Mouse (Mus musculus): Measurements from ENCODE around the gene Ankrd55. TPM values are rescaled to one million over a fixed set of nuclear protein-coding genes. Genes with fewer than 3 reads are reported as not detected.

The Ankrd55 gene
- polyA plus RNA-seq, 1 experiment from 2014 or later: 0.07 TPM

- no peaks in the 10 kb centered on the region for H3K27me3 ChIP-seq (replicated peaks)
- H3K9ac ChIP-seq: no peak overlapping the region
- no peak for ATAC-seq (ENCODE audit: extremely low read depth, insufficient number of reproducible peaks, low FRiP score, low TSS enrichment)
- H3K4me1 ChIP-seq: peaks cover 34% of the 10 kb centered on the region
- no peaks in the 10 kb centered on the region for H3K36me3 ChIP-seq
- no peak overlapping the region for H3K4me3 ChIP-seq
- no peaks in the 10 kb centered on the region for H3K9me3 ChIP-seq
- WGBS: 61% methylated on average over 5 of the region's 5 CpGs
- H3K27ac ChIP-seq (replicated peaks): peak overlapping the region; percentile 78
- H3K4me2 ChIP-seq: no peak overlapping the region
Observed at GRCm38 (mm10) chr13:112326977-112327376, 38.7 kb downstream of the Ankrd55 start.

- no peak for ATAC-seq (ENCODE audit: extremely low read depth, insufficient number of reproducible peaks, low FRiP score, low TSS enrichment)
- WGBS: 34% methylated on average over 4 of the region's 4 CpGs
- H3K9ac ChIP-seq: no peak overlapping the region
Observed at GRCm38 (mm10) chr13:112327511-112327910, 39.3 kb downstream of the Ankrd55 start.

GRCm38 (mm10) chr13:112330257-112330656 lies 42.0 kb downstream of the Ankrd55 start:
- H3K27ac ChIP-seq (replicated peaks): no peak overlapping the region
- H3K27me3 ChIP-seq (replicated peaks): no peaks in the 10 kb centered on the region
- ATAC-seq (ENCODE audit: extremely low read depth, insufficient number of reproducible peaks, low FRiP score, low TSS enrichment): no peak
- H3K4me1 ChIP-seq: peaks cover 51% of the 10 kb centered on the region
- no peak overlapping the region for H3K9ac ChIP-seq
- H3K9me3 ChIP-seq: no peaks in the 10 kb centered on the region
- WGBS: 87% methylated on average over 6 of the region's 6 CpGs
- no peak overlapping the region for H3K4me2 ChIP-seq
- no peaks in the 10 kb centered on the region for H3K36me3 ChIP-seq
- H3K4me3 ChIP-seq: no peak overlapping the region

More at GRCm38 (mm10) chr13:112327511-112327910, 39.3 kb downstream of the Ankrd55 start:
- H3K9me3 ChIP-seq: no peaks in the 10 kb centered on the region
- peak overlapping the region; percentile 78 for H3K27ac ChIP-seq (replicated peaks)
- no peak overlapping the region for H3K4me3 ChIP-seq
- no peaks in the 10 kb centered on the region for H3K36me3 ChIP-seq
- peaks cover 35% of the 10 kb centered on the region for H3K4me1 ChIP-seq
- H3K27me3 ChIP-seq (replicated peaks): no peaks in the 10 kb centered on the region
- H3K4me2 ChIP-seq: no peak overlapping the region

- Histone ChIP-seq H3K27me3 (replicated peaks) (no peaks in the 10 kb centered on the region), H3K27ac (replicated peaks) (peak overlapping the region; percentile 65), H3K4me1 (peaks cover 55% of the 10 kb centered on the region), H3K36me3 (no peaks in the 10 kb centered on the region), H3K4me3 (no peak overlapping the region), H3K9me3 (no peaks in the 10 kb centered on the region), H3K4me2 (peak overlapping the region; percentile 20; the same call in 1 of the 2 replicates), H3K9ac (no peak overlapping the region)
- 47% methylated on average over 8 of the region's 8 CpGs for WGBS
- no peak for ATAC-seq (ENCODE audit: extremely low read depth, insufficient number of reproducible peaks, low FRiP score, low TSS enrichment)
Observed at GRCm38 (mm10) chr13:112330919-112331681, 42.8 kb downstream of the Ankrd55 start.

GRCm38 (mm10) chr13:112331682-112332061 lies 43.4 kb downstream of the Ankrd55 start:
- no peak for ATAC-seq (ENCODE audit: extremely low read depth, insufficient number of reproducible peaks, low FRiP score, low TSS enrichment)
- peaks cover 51% of the 10 kb centered on the region for H3K4me1 ChIP-seq
- H3K4me3 ChIP-seq: no peak overlapping the region
- no peaks in the 10 kb centered on the region for H3K9me3 ChIP-seq
- H3K4me2 ChIP-seq: peak overlapping the region; percentile 20; the same call in 1 of the 2 replicates
- 55% methylated on average over 1 of the region's 1 CpGs for WGBS
- no peaks in the 10 kb centered on the region for H3K27me3 ChIP-seq (replicated peaks)
- peak overlapping the region; percentile 65 for H3K27ac ChIP-seq (replicated peaks)
- no peaks in the 10 kb centered on the region for H3K36me3 ChIP-seq
- H3K9ac ChIP-seq: no peak overlapping the region

GRCm38 (mm10) chr13:112335531-112335930 lies 47.3 kb downstream of the Ankrd55 start:
- no peak for ATAC-seq (ENCODE audit: extremely low read depth, insufficient number of reproducible peaks, low FRiP score, low TSS enrichment)
- H3K27me3 ChIP-seq (replicated peaks): no peaks in the 10 kb centered on the region
- WGBS: 52% methylated on average over 3 of the region's 3 CpGs

GRCm38 (mm10) chr13:112337146-112337545 lies 48.9 kb downstream of the Ankrd55 start:
- no peak overlapping the region for H3K9ac ChIP-seq

More at GRCm38 (mm10) chr13:112335531-112335930, 47.3 kb downstream of the Ankrd55 start:
- Histone ChIP-seq H3K27ac (replicated peaks) (peak overlapping the region; percentile 16; the same call in 1 of the 2 replicates), H3K36me3 (no peaks in the 10 kb centered on the region), H3K4me1 (peaks cover 35% of the 10 kb centered on the region), H3K4me3 (no peak overlapping the region), H3K9me3 (no peaks in the 10 kb centered on the region), H3K9ac (no peak overlapping the region), H3K4me2 (no peak overlapping the region)

GRCm38 (mm10) chr13:112340205-112340604 lies 52.0 kb downstream of the Ankrd55 start:
- no peak overlapping the region for H3K9ac ChIP-seq
- ATAC-seq (ENCODE audit: extremely low read depth, insufficient number of reproducible peaks, low FRiP score, low TSS enrichment): no peak
- 67% methylated on average over 8 of the region's 8 CpGs for WGBS
- H3K4me2 ChIP-seq: no peak overlapping the region
- no peaks in the 10 kb centered on the region for H3K36me3 ChIP-seq
- H3K27me3 ChIP-seq (replicated peaks): no peaks in the 10 kb centered on the region
- H3K9me3 ChIP-seq: no peaks in the 10 kb centered on the region
- peaks cover 21% of the 10 kb centered on the region for H3K4me1 ChIP-seq
- no peak overlapping the region for H3K4me3 ChIP-seq
- H3K27ac ChIP-seq (replicated peaks): peak overlapping the region; percentile 49; the same call in 1 of the 2 replicates

More at GRCm38 (mm10) chr13:112337146-112337545, 48.9 kb downstream of the Ankrd55 start:
- H3K9me3 ChIP-seq: no peaks in the 10 kb centered on the region
- no peak overlapping the region for H3K27ac ChIP-seq (replicated peaks)
- H3K36me3 ChIP-seq: no peaks in the 10 kb centered on the region
- peaks cover 20% of the 10 kb centered on the region for H3K4me1 ChIP-seq
- no peaks in the 10 kb centered on the region for H3K27me3 ChIP-seq (replicated peaks)
- H3K4me2 ChIP-seq: no peak overlapping the region
- no peak overlapping the region for H3K4me3 ChIP-seq
- WGBS: 88% methylated on average over 9 of the region's 9 CpGs
- no peak for ATAC-seq (ENCODE audit: extremely low read depth, insufficient number of reproducible peaks, low FRiP score, low TSS enrichment)

GRCm38 (mm10) chr13:112340761-112341160 lies 52.5 kb downstream of the Ankrd55 start:
- Histone ChIP-seq H3K4me1 (peaks cover 18% of the 10 kb centered on the region), H3K4me2 (no peak overlapping the region), H3K27ac (replicated peaks) (no peak overlapping the region), H3K4me3 (no peak overlapping the region), H3K9me3 (no peaks in the 10 kb centered on the region), H3K36me3 (no peaks in the 10 kb centered on the region), H3K9ac (no peak overlapping the region), H3K27me3 (replicated peaks) (no peaks in the 10 kb centered on the region)
- WGBS: 60% methylated on average over 6 of the region's 6 CpGs
- no peak for ATAC-seq (ENCODE audit: extremely low read depth, insufficient number of reproducible peaks, low FRiP score, low TSS enrichment)

GRCm38 (mm10) chr13:112342971-112343627 lies 54.8 kb downstream of the Ankrd55 start:
- Histone ChIP-seq H3K27ac (replicated peaks) (no peak overlapping the region), H3K4me2 (no peak overlapping the region), H3K36me3 (no peaks in the 10 kb centered on the region), H3K4me1 (peaks cover 22% of the 10 kb centered on the region), H3K27me3 (replicated peaks) (no peaks in the 10 kb centered on the region), H3K9ac (no peak overlapping the region), H3K4me3 (no peak overlapping the region), H3K9me3 (no peaks in the 10 kb centered on the region)
- WGBS: 48% methylated on average over 5 of the region's 5 CpGs
- ATAC-seq (ENCODE audit: extremely low read depth, insufficient number of reproducible peaks, low FRiP score, low TSS enrichment): no peak

GRCm38 (mm10) chr13:112343628-112344009 lies 55.4 kb downstream of the Ankrd55 start:
- 56% methylated on average over 5 of the region's 5 CpGs for WGBS
- H3K36me3 ChIP-seq: no peaks in the 10 kb centered on the region
- H3K27me3 ChIP-seq (replicated peaks): no peaks in the 10 kb centered on the region
- H3K4me1 ChIP-seq: peaks cover 22% of the 10 kb centered on the region
- no peak for ATAC-seq (ENCODE audit: extremely low read depth, insufficient number of reproducible peaks, low FRiP score, low TSS enrichment)
- H3K9ac ChIP-seq: no peak overlapping the region
- no peaks in the 10 kb centered on the region for H3K9me3 ChIP-seq
- H3K27ac ChIP-seq (replicated peaks): no peak overlapping the region
- no peak overlapping the region for H3K4me2 ChIP-seq
- no peak overlapping the region for H3K4me3 ChIP-seq

All from heart, embryonic 13.5 days (tissue).